Mouse (Mus musculus): ENCODE data around the gene 1700061G19Rik.

GRCm38 (mm10) chr17:56832918-56833317, 42.4 kb upstream of the 1700061G19Rik start:
- TF ChIP-seq ZC3H11A (IDR thresholded peaks at IDR 0.05; ENCODE audit: low read depth, low read length) (no peak), TCF12 (IDR thresholded peaks at IDR 0.05; ENCODE audit: low read depth, low read length) (no peak), CTCF (IDR thresholded peaks at IDR 0.05 in 2 of 3, conservative IDR thresholded peaks at IDR 0.05 in 1 of 3; ENCODE audit: control insufficient read depth in 1 of 3, insufficient read depth in 1 of 3, low read depth in 2 of 3, low read length in 3 of 3, poor library complexity in 1 of 3, severe bottlenecking in 1 of 3) (no peak), MAX (IDR thresholded peaks at IDR 0.05; ENCODE audit: low read length) (no peak), POLR2A (IDR thresholded peaks at IDR 0.05; ENCODE audit: control insufficient read depth in 1 of 2, insufficient read depth in 1 of 2, low read depth in 1 of 2, low read length in 2 of 2, poor library complexity in 1 of 2) (no peak), POLR2AphosphoS5 (IDR thresholded peaks at IDR 0.05; ENCODE audit: borderline replicate concordance, low read depth, low read length) (no peak), EP300 (IDR thresholded peaks at IDR 0.05; ENCODE audit: low read depth in 1 of 2, low read length in 2 of 2) (no peak), ZNF384 (IDR thresholded peaks at IDR 0.05; ENCODE audit: low read depth, low read length) (no peak), CHD1 (IDR thresholded peaks at IDR 0.05; ENCODE audit: low read depth, low read length) (no peak)

Measured in MEL (cell line).